Mouse (Mus musculus) embryo, embryonic 11 days (tissue): ENCODE data around the gene Brd1.

Experiments
- DNase-seq: peaks from one replicate; pipeline ENCODE4 v3.0.0-alpha.2; 2015

Brd1 gene

GRCm38 (mm10) chr15:88680931-88681330, 53.1 kb downstream of the Brd1 start:
- no peak for DNase-seq

GRCm38 (mm10) chr15:88677568-88677967, 56.5 kb downstream of the Brd1 start:
- no peak for DNase-seq

GRCm38 (mm10) chr15:88675998-88676397, 58.0 kb downstream of the Brd1 start:
- DNase-seq: no peak

GRCm38 (mm10) chr15:88668693-88669092, 65.3 kb downstream of the Brd1 start:
- no peak for DNase-seq

GRCm38 (mm10) chr15:88667653-88668052, 66.4 kb downstream of the Brd1 start:
- no peak for DNase-seq

GRCm38 (mm10) chr15:88665846-88666245, 68.2 kb downstream of the Brd1 start:
- no peak for DNase-seq

GRCm38 (mm10) chr15:88663041-88663440, 71.0 kb downstream of the Brd1 start:
- no peak for DNase-seq

GRCm38 (mm10) chr15:88662111-88662850, 71.8 kb downstream of the Brd1 start:
- DNase-seq: peak; percentile 76

- no peak for DNase-seq
Observed at GRCm38 (mm10) chr15:88661654-88662053, 72.4 kb downstream of the Brd1 start.

GRCm38 (mm10) chr15:88652006-88652405, 82.0 kb downstream of the Brd1 start:
- DNase-seq: peak; percentile 34

- peak; percentile 79 for DNase-seq
Observed at GRCm38 (mm10) chr15:88651019-88651418, 83.0 kb downstream of the Brd1 start.
